In genomic region chr11:109994014-109994413, GRCm38 (mm10) we compare ENCODE assay signal across 11 mouse cellular contexts. TPM values are rescaled to one million over a fixed set of nuclear protein-coding genes. Genes with fewer than 3 reads are reported as not detected.
DNase-seq lines count a peak whose midpoint lies in the region; ATAC-seq and TF ChIP-seq lines count a peak whose summit lies in the region.
"Had no signal": no experiment of that assay in that cellular context is flagged by ENCODE, and none has a peak within 500 bp of the region (broad histone marks: within the 10 kb centered on the region; RNA-seq: fewer than 3 reads in every experiment).

No protein-coding gene starts in this region.

- peak overlapping the region; percentile 31; the same call in 1 of the 2 replicates for H3K27ac ChIP-seq in forebrain, embryonic 10.5 days
- no peak overlapping the region for H3K27ac ChIP-seq in forebrain, embryonic 13.5 days
- H3K27ac ChIP-seq in hindbrain, embryonic 12.5 days = no peak overlapping the region
- H3K27ac ChIP-seq in hindbrain, embryonic 14.5 days = no peak overlapping the region
- no peak overlapping the region for H3K27ac ChIP-seq in embryonic facial prominence, embryonic 14.5 days (replicated peaks; ENCODE audit: low read depth, low read length)
- H3K27ac ChIP-seq in liver, embryonic 14.5 days = peak overlapping the region; percentile 9; the same call in 1 of the 2 replicates
- H3K27ac ChIP-seq: left cerebral cortex, adult 2 months had no signal

- H3K27me3 ChIP-seq in forebrain, embryonic 10.5 days (ENCODE audit: poor library complexity, severe bottlenecking) = no peaks in the 10 kb centered on the region
- no peaks in the 10 kb centered on the region for H3K27me3 ChIP-seq in forebrain, embryonic 13.5 days
- H3K27me3 ChIP-seq in hindbrain, embryonic 12.5 days = no peaks in the 10 kb centered on the region
- no peaks in the 10 kb centered on the region for H3K27me3 ChIP-seq in hindbrain, embryonic 14.5 days (ENCODE audit: control insufficient read depth, insufficient read depth, low read length)
- no peaks in the 10 kb centered on the region for H3K27me3 ChIP-seq in embryonic facial prominence, embryonic 14.5 days (replicated peaks; ENCODE audit: control insufficient read depth, insufficient read depth, low read length)
- H3K27me3 ChIP-seq in liver, embryonic 14.5 days (ENCODE audit: control insufficient read depth, insufficient read depth, low read length) = no peaks in the 10 kb centered on the region

- H3K9me3 ChIP-seq in forebrain, embryonic 10.5 days = no peaks in the 10 kb centered on the region
- no peaks in the 10 kb centered on the region for H3K9me3 ChIP-seq in forebrain, embryonic 13.5 days (replicated peaks)
- H3K9me3 ChIP-seq in hindbrain, embryonic 12.5 days (replicated peaks) = no peaks in the 10 kb centered on the region
- H3K9me3 ChIP-seq in hindbrain, embryonic 14.5 days (ENCODE audit: control insufficient read depth, low read length) = no peaks in the 10 kb centered on the region
- H3K9me3 ChIP-seq in embryonic facial prominence, embryonic 14.5 days (ENCODE audit: control insufficient read depth, low read length) = no peaks in the 10 kb centered on the region
- H3K9me3 ChIP-seq in liver, embryonic 14.5 days (ENCODE audit: control insufficient read depth, low read length) = no peaks in the 10 kb centered on the region

- no peak for TF ChIP-seq CTCF in liver, embryonic 14.5 days (IDR thresholded peaks at IDR 0.05; ENCODE audit: low read depth)

- H3K4me3 ChIP-seq in forebrain, embryonic 10.5 days = no peak overlapping the region
- no peak overlapping the region for H3K4me3 ChIP-seq in forebrain, embryonic 13.5 days
- no peak overlapping the region for H3K4me3 ChIP-seq in hindbrain, embryonic 12.5 days
- no peak overlapping the region for H3K4me3 ChIP-seq in hindbrain, embryonic 14.5 days (replicated peaks; ENCODE audit: low read length)
- H3K4me3 ChIP-seq in embryonic facial prominence, embryonic 14.5 days (ENCODE audit: low read depth, low read length) = no peak overlapping the region
- H3K4me3 ChIP-seq in liver, embryonic 14.5 days (ENCODE audit: insufficient read depth in 1 of 2, low read depth in 2 of 2, low read length in 2 of 2) = peak overlapping the region; percentile 26

- no peak for DNase-seq in forebrain, embryonic 10.5 days (ENCODE audit: extremely low spot score, low spot score)
- no peak for DNase-seq in hindbrain, embryonic 14.5 days (ENCODE audit: low spot score)
- no peak for DNase-seq in embryonic facial prominence, embryonic 14.5 days (ENCODE audit: low spot score)
- no peak for DNase-seq in liver, embryonic 14.5 days (ENCODE audit: low read depth in 3 of 3, low spot score in 3 of 3)
- DNase-seq in embryo, embryonic 10.5 days (ENCODE audit: low spot score) = no peak
- no peak for DNase-seq in urinary bladder, postnatal 25 days (ENCODE audit: low spot score)
- DNase-seq: adrenal gland, postnatal 25 days; kidney, adult 2 months had no signal

- no peak overlapping the region for H3K4me2 ChIP-seq in forebrain, embryonic 13.5 days
- H3K4me2 ChIP-seq in hindbrain, embryonic 12.5 days (replicated peaks) = peak overlapping the region; percentile 3; the same call in 1 of the 2 replicates
- H3K4me2 ChIP-seq in hindbrain, embryonic 14.5 days (replicated peaks) = no peak overlapping the region
- peak overlapping the region; percentile 58 for H3K4me2 ChIP-seq in embryonic facial prominence, embryonic 14.5 days (ENCODE audit: low read depth, low read length)
- H3K4me2 ChIP-seq in liver, embryonic 14.5 days (ENCODE audit: low read depth) = peak overlapping the region; percentile 39

- no peak overlapping the region for H3K9ac ChIP-seq in forebrain, embryonic 13.5 days
- H3K9ac ChIP-seq in hindbrain, embryonic 12.5 days = no peak overlapping the region
- no peak overlapping the region for H3K9ac ChIP-seq in hindbrain, embryonic 14.5 days
- H3K9ac ChIP-seq in embryonic facial prominence, embryonic 14.5 days (ENCODE audit: low read depth, low read length) = no peak overlapping the region
- no peak overlapping the region for H3K9ac ChIP-seq in liver, embryonic 14.5 days (replicated peaks)

- no peak for TF ChIP-seq EP300 in liver, embryonic 14.5 days (IDR thresholded peaks at IDR 0.05; ENCODE audit: low read depth)

- H3K36me3 ChIP-seq in forebrain, embryonic 10.5 days (replicated peaks) = no peaks in the 10 kb centered on the region
- H3K36me3 ChIP-seq in forebrain, embryonic 13.5 days (ENCODE audit: poor library complexity, severe bottlenecking) = no peaks in the 10 kb centered on the region
- no peaks in the 10 kb centered on the region for H3K36me3 ChIP-seq in hindbrain, embryonic 12.5 days
- H3K36me3 ChIP-seq in hindbrain, embryonic 14.5 days (replicated peaks; ENCODE audit: control insufficient read depth, insufficient read depth) = no peaks in the 10 kb centered on the region
- H3K36me3 ChIP-seq in embryonic facial prominence, embryonic 14.5 days (ENCODE audit: control insufficient read depth, insufficient read depth, low read length) = no peaks in the 10 kb centered on the region
- H3K36me3 ChIP-seq in liver, embryonic 14.5 days (replicated peaks; ENCODE audit: control insufficient read depth, insufficient read depth, low read depth) = no peaks in the 10 kb centered on the region

- no peak for ATAC-seq in forebrain, embryonic 13.5 days
- ATAC-seq in hindbrain, embryonic 12.5 days (ENCODE audit: low FRiP score) = no peak
- ATAC-seq in hindbrain, embryonic 14.5 days (ENCODE audit: low FRiP score) = no peak
- no peak for ATAC-seq in embryonic facial prominence, embryonic 14.5 days (ENCODE audit: low read depth)
- no peak for ATAC-seq in liver, embryonic 14.5 days (ENCODE audit: insufficient read depth)

- H3K4me1 ChIP-seq in forebrain, embryonic 10.5 days = peaks cover 22% of the 10 kb centered on the region
- H3K4me1 ChIP-seq in forebrain, embryonic 13.5 days = peaks cover 5% of the 10 kb centered on the region
- peaks cover 5% of the 10 kb centered on the region; the same call in 1 of the 2 replicates for H3K4me1 ChIP-seq in hindbrain, embryonic 12.5 days
- H3K4me1 ChIP-seq in hindbrain, embryonic 14.5 days (replicated peaks; ENCODE audit: control insufficient read depth, insufficient read depth, low read length) = peaks cover 6% of the 10 kb centered on the region
- H3K4me1 ChIP-seq in embryonic facial prominence, embryonic 14.5 days (ENCODE audit: control insufficient read depth, insufficient read depth, low read length) = peaks cover 3% of the 10 kb centered on the region; the same call in 1 of the 2 replicates
- H3K4me1 ChIP-seq in liver, embryonic 14.5 days (replicated peaks; ENCODE audit: control insufficient read depth in 2 of 2, insufficient read depth in 2 of 2, low read length in 1 of 2) = peaks cover 2% of the 10 kb centered on the region in 2 experiments; a peak in 3 of 4 replicates

- 58% methylated on average over 6 of the region's 6 CpGs for WGBS in forebrain, embryonic 10.5 days
- 64% methylated on average over 6 of the region's 6 CpGs for WGBS in forebrain, embryonic 13.5 days
- WGBS in hindbrain, embryonic 12.5 days = 57% methylated on average over 6 of the region's 6 CpGs
- WGBS in hindbrain, embryonic 14.5 days = 72% methylated on average over 6 of the region's 6 CpGs
- 35% methylated on average over 6 of the region's 6 CpGs for WGBS in embryonic facial prominence, embryonic 14.5 days
- WGBS in liver, embryonic 14.5 days (ENCODE audit: insufficient replicate concordance) = 21% methylated on average over 6 of the region's 6 CpGs

RNA-seq across cellular contexts. Expression of gene Abca8b, which starts 1.6 kb away (rescaled TPM):
- polyA plus RNA-seq in forebrain, embryonic 10.5 days (2016; fragmentation: Nextera tagmentation; extraction: Ambion mirVana) = 0.22 and 0.29 TPM in 2 replicates
- polyA plus RNA-seq in forebrain, embryonic 13.5 days (2015; fragmentation: Nextera tagmentation; extraction: Ambion mirVana) = 0.63 and 0.82 TPM in 2 replicates
- 1.3 and 1.5 TPM in 2 replicates for polyA plus RNA-seq in hindbrain, embryonic 12.5 days (2016; fragmentation: Nextera tagmentation; extraction: Ambion mirVana)
- 1.7 and 1.9 TPM in 2 replicates for polyA plus RNA-seq in hindbrain, embryonic 14.5 days (2014; fragmentation: Nextera tagmentation; extraction: Ambion mirVana)
- 2.7 and 3.4 TPM in 2 replicates for polyA plus RNA-seq in embryonic facial prominence, embryonic 14.5 days (2014; fragmentation: Nextera tagmentation; extraction: Ambion mirVana)
- polyA plus RNA-seq in liver, embryonic 14.5 days (2012; rRNA removed) = 3.5 and 4.7 TPM in 2 replicates
- polyA plus RNA-seq in liver, embryonic 14.5 days (2014; fragmentation: Nextera tagmentation; extraction: Ambion mirVana) = 4.7 and 5.4 TPM in 2 replicates

Comparison
In these comparisons a context has a peak if more than half of its experiments do, and no peak if none do; other contexts are left out.
1. H3K27ac ChIP-seq: peak in forebrain, embryonic 10.5 days (single experiment) and liver, embryonic 14.5 days (single experiment); none in forebrain, embryonic 13.5 days (single experiment), hindbrain, embryonic 12.5 days (single experiment), hindbrain, embryonic 14.5 days (single experiment) and embryonic facial prominence, embryonic 14.5 days (single experiment).
2. H3K4me2 ChIP-seq: peak in hindbrain, embryonic 12.5 days (single experiment), embryonic facial prominence, embryonic 14.5 days (single experiment) and liver, embryonic 14.5 days (single experiment); none in forebrain, embryonic 13.5 days (single experiment) and hindbrain, embryonic 14.5 days (single experiment).
3. H3K4me3 ChIP-seq: peak in liver, embryonic 14.5 days (2 of 2); none in forebrain, embryonic 10.5 days (single experiment), forebrain, embryonic 13.5 days (single experiment), hindbrain, embryonic 12.5 days (single experiment), hindbrain, embryonic 14.5 days (single experiment) and embryonic facial prominence, embryonic 14.5 days (single experiment).